Mouse (Mus musculus): ENCODE data around the gene Nmnat2. TPM values are rescaled to one million over a fixed set of nuclear protein-coding genes. Genes with fewer than 3 reads are reported as not detected.

The Nmnat2 gene
- total RNA-seq (2017): 0.38 to 2.0 TPM in 2 of 3 replicates, not detected in the other

DNA sequence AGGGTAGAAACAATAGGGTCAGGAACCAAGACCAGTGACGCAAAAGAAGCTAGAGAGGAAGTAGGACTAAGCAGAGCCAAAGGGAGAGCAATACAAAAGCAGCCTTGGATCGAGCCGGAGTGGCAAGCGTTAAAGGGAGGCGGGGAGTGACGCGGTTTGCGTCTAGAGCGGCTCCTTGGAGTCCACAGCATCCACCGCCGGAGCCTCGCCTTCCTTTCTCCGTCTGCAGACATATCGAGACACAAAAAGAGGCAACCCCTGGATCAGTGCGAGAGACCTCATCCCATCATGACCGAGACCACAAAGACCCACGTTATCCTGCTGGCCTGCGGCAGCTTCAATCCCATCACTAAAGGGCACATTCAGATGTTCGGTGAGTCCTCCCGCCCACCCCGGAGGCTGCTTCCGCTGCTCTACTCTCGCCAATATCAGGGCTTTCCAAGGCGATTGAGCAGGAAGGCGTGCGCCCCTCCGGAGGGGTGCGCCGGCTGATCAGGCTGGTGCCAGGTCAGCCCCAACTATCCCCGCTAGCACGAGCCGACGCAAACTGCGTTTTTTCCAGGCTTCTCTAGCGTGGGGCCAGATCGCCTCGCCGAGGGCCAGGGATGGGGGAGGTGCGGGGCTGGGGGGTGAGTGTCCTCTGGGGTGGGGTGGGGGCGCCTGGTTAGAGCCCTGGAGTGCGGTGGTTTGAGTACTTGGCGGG is at the start of gene Nmnat2:
Gene Nmnat2 (plus strand): TSS at position 173 of the 703 bp plus-strand sequence.
- ATAC-seq (replicated peaks; ENCODE audit: insufficient number of reproducible peaks, low FRiP score, low TSS enrichment, poor library complexity, severe bottlenecking): no peak

DNA sequence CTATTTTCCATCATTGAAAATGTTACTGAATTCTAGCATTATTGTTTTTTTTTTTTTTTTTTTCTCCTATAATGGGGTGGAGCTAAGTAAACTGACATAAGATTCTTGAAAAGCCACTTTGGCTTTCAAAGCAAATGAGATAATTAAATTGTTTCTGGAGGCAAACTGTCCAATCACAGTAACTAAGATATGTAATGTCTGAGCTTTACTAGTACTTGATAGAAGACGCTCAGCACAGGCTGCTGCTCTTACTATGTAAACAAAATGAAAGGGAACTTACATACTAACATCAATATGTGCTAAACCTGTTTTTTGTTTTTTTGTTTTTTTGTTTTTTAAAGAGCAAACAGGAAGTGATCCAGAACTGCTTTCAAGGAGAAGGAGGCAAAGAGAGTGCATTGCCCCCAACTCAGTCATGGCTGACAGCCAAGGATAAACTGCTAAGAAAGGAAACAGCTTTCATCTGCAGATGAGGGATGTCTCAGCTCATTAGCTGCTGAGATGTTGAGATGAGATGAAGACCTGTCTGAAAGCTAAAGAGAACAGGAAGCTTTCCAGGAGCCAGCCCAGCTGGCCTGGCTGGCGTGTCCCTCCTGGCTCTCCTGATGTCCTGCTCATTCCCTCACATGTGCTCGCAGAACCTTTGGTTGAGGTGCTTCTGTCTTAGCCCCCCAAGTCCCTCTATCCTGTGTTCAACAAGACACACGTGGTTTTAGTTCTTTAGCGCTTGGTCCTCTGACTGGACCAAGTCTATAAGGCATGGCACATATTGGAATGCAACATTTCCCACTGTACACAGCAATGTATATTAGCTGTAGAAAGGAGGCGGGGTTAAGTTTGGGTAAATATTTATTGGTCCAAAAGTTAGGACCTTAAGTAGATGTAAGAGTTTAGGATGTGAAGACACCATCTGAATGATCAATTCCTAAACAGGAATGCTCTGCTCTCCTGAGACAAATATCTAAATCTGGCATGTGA is 41.0 kb upstream of the Nmnat2 start:
- no peak for ATAC-seq (replicated peaks; ENCODE audit: insufficient number of reproducible peaks, low FRiP score, low TSS enrichment, poor library complexity, severe bottlenecking)

DNA sequence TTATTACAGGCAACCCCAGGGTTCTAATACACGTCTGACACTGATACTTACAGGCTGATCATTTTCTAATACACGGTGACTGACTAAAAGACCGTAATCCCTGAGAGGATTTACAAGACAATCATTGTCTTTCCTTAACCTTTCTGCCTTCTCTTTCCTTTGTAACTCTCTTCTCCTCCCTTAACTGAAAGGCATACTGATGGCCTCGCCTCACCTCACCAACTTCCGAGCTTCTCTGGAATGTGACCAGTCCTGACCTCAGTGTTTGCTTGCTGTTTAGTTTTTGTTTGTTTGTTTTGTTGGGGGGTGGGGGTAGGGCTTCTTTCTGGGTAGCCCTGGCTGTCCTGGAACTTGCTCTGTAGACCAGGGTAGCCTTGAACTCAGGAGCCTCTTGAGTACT is 39.0 kb upstream of the Nmnat2 start:
- ATAC-seq (replicated peaks; ENCODE audit: insufficient number of reproducible peaks, low FRiP score, low TSS enrichment, poor library complexity, severe bottlenecking): no peak

DNA sequence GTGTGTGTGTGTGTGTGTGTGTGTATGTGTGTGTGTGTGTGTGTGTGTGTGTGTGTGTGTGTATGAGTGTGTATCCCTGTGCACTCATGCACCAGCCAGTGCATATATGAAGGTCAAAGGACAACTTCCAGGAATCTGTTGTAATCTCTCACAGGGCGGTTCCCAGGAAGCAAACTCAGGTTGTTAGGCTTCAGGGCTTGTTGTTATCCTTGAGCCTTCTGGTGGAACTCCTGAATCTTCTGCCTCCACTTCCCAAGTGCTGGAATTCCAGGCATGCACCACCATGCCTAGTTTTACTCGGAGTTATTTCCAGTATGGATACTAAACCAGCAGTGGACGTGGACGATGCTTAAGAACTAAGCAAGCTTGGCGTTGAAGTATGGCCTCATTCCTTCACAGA is 37.9 kb upstream of the Nmnat2 start:
- ATAC-seq (replicated peaks; ENCODE audit: insufficient number of reproducible peaks, low FRiP score, low TSS enrichment, poor library complexity, severe bottlenecking): no peak

DNA sequence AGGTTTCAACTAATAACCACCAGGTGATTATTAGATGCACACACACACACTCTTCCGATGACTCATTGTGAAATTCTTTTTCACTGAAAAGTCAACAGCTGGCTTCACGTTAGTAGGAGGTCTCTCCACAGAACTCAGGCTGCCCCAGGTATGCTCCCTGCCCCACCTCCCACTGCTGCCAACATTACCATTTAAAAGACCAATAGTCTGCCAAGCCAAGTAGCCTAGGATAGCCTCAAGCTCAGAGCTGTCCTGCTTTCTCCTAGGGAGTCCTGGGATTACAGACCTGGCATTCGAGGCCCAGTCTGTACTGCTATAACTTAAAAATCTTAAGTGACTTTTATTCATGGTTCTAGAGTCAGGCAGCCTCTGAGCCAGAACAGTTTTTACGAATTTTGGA is 37.2 kb upstream of the Nmnat2 start:
- ATAC-seq (replicated peaks; ENCODE audit: insufficient number of reproducible peaks, low FRiP score, low TSS enrichment, poor library complexity, severe bottlenecking): no peak

DNA sequence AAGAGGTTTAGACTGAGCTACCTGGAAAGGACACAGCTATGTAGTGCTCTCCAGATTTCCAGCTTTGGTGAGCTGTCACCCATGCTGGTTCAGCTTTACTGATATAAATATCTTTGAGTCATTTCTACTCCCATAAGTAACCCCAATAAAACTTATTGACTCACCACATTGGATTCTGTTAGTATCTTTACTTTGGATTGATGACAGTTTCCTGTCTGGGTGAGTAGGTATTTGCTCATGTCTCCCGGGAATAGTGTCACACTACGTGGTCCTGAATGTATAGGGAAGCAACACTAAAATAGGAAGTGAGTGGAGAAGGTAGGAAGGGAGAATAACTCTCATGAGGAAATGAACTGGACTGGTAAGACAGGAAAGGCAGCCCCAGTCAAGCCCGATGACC is 33.0 kb upstream of the Nmnat2 start:
- no peak for ATAC-seq (replicated peaks; ENCODE audit: insufficient number of reproducible peaks, low FRiP score, low TSS enrichment, poor library complexity, severe bottlenecking)

DNA sequence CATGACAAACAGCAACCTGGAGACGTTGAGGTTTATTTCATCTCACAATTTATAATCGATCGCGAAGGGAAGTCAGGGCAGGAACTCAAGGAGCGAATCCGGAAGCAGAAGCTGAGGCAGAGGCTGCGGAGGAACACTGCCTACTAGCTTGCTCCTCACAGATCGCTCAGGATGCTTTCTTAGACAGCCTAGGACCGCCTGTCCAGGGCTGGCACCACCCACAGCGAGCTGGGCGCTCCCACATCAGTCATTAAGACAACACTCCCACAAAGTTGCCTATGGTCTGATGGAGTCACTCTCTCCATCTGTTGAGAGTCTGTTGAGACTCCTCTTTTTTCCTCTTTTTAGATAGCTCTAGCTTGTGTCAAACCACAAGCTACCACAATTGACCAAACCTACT is 20.8 kb upstream of the Nmnat2 start:
- 0 out of 2 replicates have a peak, but pooled peaks have one; percentile 13 for ATAC-seq (replicated peaks; ENCODE audit: insufficient number of reproducible peaks, low FRiP score, low TSS enrichment, poor library complexity, severe bottlenecking)

DNA sequence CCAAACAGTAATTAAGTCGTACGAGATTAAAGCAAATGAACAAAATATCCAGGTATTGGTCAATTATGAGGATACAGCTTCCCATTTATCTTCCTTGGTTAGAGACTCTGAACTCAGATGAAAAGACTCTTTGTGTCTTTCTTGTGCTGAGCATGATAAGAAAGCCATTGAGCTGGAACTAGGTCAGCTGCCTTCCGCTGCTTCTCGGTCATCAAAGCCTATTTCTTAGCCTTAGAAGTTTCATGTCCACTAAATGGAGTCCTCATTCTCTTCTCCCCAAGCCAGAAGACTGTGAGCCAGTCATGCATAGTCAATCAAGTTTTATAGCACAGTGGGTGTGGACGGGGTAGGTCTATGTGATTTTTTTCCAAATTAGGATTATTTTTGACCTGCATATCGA is 19.3 kb upstream of the Nmnat2 start:
- ATAC-seq (replicated peaks; ENCODE audit: insufficient number of reproducible peaks, low FRiP score, low TSS enrichment, poor library complexity, severe bottlenecking): no peak

DNA sequence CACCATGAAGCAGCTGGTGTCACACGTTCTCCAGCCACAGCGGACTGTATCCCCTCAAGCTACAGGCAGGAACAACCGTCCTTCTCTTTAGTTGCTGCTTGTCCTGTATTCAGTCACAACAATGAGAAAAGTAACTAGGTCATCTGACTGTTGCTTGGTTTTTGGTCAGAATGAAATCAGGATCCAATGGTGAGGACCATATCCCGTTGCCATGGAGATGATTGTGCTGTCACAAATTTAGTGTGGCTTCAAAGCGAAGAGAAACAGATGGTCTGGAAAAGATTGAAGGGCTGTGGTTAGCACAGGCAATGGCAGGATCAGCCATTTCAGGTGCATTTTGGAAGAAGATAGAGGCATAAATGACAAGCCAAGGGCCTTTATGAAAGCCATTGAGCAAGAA is 18.4 kb upstream of the Nmnat2 start:
- no peak for ATAC-seq (replicated peaks; ENCODE audit: insufficient number of reproducible peaks, low FRiP score, low TSS enrichment, poor library complexity, severe bottlenecking)

DNA sequence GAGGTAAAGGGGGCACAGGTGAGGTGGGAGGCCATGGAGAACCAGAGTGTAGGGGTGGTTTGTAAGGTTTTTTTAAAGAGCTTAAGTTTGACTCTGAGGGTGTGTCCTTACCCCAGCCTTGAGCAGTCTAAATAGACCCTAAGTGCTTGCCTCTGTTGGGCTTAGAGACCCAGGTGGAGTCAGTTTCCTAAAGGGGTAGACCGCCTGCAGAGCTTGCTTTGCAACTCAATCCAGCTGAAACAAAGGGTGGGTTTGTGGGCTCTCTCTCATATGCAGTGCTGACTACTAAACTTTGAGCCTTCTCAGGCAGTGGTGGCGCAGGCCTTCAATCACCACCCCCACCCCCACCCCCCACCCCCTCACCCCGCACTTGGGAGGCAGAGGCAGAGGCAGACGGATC is 11.8 kb upstream of the Nmnat2 start:
- ATAC-seq (replicated peaks; ENCODE audit: insufficient number of reproducible peaks, low FRiP score, low TSS enrichment, poor library complexity, severe bottlenecking): no peak

DNA sequence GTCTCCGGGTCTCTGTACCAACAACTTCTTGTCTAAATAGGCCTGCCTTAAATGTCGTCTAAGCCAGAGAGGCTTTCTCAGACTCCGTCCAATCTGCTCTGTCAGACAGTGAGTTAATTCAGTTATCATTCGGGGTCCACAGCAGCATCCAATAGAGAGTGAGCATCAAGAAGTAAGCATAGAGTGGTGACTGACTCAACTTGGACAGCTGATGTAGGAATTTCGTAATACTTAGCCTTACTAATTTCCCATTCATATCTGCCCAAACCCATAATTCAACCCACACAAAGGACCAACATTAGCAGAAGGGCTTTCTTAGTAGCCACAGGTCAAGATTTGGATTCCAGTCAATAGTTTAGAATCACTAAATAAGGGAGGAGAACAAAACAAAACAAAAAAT is 626 bp upstream of the Nmnat2 start:
- no peak for ATAC-seq (replicated peaks; ENCODE audit: insufficient number of reproducible peaks, low FRiP score, low TSS enrichment, poor library complexity, severe bottlenecking)

DNA sequence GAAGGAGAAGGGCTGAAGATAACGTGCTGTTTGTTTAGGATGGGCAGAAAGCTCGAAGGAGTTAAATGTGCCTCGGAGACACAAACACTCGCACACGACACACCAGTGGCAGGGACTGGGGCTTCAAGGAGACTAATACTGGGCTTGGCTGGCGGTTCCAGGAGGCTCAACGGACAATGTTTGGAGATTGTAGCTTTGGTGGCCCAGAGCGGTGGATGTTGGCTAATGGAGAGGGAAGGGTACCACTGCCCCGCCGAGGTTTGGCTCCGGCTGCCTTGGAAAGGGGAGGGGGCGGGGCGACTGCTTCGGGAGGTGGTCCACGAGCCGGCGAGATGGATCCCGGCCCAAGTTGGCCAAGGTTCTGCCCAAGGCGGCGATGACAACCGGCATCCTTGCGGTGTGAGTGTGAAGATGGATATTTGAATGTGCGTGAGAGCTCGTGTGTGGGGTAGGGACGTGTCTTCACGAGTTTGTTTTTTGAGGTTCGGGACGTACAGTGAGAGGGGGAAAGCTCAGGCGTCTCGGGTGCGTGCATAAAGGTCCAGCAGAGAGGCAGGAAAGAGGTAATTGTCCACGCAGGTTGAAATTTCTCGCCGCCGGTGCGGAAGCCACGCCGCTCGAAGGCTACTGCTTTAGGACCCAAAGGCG is 895 bp downstream of the Nmnat2 start:
- no peak for ATAC-seq (replicated peaks; ENCODE audit: insufficient number of reproducible peaks, low FRiP score, low TSS enrichment, poor library complexity, severe bottlenecking)

DNA sequence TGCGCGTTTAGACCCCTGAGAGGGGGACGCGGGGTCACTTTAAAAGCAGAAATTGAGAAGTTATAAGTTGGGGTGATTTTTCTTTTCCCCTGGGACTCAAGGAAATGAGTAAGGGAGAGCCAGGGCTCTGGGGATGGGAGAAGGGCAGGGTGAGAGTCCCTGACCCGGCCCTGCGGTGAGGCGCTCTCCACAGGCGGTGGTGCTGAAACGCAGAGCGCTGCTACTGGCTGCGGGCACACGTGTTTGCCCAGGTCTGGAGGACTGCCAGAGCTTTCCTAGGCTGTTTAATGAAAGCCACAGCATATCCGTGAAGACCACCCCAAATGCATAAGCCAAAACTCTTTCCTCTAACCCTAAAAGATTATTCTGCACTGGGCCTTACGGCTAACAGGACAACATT is 1.4 kb downstream of the Nmnat2 start:
- ATAC-seq (replicated peaks; ENCODE audit: insufficient number of reproducible peaks, low FRiP score, low TSS enrichment, poor library complexity, severe bottlenecking): no peak

DNA sequence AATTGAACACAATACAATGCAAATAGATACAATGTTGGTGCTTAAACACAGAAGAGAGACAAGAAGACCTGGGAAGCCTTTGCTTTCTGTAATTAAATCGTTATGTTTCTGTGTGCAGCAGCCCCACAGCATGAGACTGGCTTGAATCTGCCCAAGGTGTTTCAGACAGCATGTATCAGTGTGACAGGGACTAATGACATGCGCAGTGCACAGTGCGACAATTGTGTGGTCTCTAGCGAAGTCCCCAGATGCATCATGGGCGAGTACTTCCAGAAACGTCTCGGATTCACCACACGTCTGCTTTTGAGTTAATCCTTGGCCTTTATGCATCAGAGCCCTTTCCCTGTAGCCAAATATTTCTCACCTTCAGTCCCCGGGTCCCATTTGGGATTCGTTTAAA is 9.6 kb downstream of the Nmnat2 start:
- ATAC-seq (replicated peaks; ENCODE audit: insufficient number of reproducible peaks, low FRiP score, low TSS enrichment, poor library complexity, severe bottlenecking): no peak

DNA sequence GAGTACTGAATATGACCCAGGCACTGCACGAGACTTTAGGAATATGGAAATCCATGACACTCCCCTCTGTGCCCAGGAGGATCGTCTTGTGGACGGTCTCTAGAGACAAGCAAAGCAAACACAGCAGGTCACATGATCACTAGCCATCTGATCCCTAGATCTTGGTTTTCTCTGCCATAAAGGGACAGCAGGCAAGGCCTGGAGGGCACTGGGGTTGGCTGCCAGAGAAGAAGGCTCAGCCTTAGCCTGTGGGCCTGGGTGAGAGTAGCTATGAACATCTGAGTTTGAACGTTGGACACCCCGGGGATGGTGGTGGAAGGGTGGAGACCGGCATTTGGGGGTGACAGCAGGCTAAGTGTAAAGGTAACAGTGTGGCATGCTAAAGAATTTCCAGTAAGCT is 11.4 kb downstream of the Nmnat2 start:
- ATAC-seq (replicated peaks; ENCODE audit: insufficient number of reproducible peaks, low FRiP score, low TSS enrichment, poor library complexity, severe bottlenecking): no peak

DNA sequence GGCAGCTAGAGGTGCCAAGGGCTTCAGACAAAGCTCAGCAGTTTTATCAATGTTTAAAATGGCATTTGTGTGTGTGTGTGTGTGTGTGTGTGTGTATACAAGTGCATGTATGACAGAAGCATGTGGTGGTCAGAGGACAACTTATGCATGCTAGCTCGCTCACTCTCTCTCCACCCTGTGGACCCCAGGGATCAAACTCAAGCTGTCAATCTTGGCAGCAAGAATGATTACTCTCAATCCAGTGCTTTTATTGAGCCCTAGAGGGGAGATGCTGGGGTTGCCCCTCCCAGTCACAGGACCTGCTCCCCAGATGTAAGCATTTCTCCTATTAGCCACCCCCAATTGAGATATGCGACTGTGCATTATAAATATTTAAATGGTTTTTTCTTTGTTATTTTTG is 11.9 kb downstream of the Nmnat2 start:
- no peak for ATAC-seq (replicated peaks; ENCODE audit: insufficient number of reproducible peaks, low FRiP score, low TSS enrichment, poor library complexity, severe bottlenecking)

DNA sequence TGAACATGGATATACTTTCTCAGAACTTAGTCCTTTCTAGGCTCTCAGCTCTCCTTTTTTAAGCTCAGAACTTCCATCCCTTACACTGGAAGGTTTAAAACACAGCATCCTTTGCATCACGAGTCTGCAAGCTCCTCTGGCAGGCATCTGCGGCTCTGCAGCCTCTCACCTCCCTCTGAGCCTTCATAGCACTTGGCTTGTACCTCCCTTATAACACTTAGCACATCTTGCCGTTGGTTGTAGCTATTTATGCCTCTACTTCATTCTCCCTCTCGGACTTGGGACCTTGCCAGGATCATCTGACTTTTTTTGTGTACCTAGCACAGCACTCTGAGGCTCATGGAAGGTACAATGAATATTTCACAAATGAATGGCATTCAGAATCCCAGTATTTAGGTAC is 14.3 kb downstream of the Nmnat2 start:
- ATAC-seq (replicated peaks; ENCODE audit: insufficient number of reproducible peaks, low FRiP score, low TSS enrichment, poor library complexity, severe bottlenecking): no peak

DNA sequence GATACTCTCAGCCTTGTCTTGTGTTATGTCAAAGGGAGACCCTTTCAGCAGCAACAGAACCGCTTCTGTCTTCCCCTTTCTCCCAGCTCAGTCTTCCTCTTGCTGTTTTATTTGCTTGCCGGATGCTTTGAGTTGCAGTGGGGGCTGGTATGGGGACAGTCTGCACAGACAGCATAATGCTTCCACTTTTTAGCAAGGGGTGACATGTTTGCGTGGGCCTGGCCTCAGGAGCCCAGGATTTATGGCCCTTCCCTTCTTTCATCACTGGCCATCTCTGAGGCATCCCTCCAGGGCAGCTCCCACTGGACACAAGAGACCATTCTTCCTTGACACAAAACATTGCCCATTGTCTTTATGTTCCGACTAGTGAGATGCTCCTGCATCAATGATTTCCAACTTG is 18.2 kb downstream of the Nmnat2 start:
- ATAC-seq (replicated peaks; ENCODE audit: insufficient number of reproducible peaks, low FRiP score, low TSS enrichment, poor library complexity, severe bottlenecking): no peak

DNA sequence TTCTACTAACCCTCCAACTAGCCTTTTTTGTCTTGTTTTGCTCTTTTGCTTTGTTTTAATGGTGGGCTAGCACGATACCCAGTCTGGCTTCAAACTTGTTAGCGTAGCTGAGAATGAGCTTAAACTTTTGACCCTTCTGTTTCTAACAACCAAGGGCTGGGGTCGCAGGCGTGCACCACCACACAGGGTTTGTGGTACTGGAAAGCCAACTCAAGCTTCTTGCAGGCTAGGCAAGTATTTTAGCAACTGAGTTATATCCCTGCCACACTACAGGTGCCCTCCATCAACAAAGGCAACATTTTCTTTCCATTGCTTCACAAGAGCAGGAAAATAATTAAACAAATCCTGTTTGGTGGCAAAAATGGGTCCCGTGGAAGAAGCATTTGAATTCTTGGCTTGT is 18.6 kb downstream of the Nmnat2 start:
- ATAC-seq (replicated peaks; ENCODE audit: insufficient number of reproducible peaks, low FRiP score, low TSS enrichment, poor library complexity, severe bottlenecking): no peak

DNA sequence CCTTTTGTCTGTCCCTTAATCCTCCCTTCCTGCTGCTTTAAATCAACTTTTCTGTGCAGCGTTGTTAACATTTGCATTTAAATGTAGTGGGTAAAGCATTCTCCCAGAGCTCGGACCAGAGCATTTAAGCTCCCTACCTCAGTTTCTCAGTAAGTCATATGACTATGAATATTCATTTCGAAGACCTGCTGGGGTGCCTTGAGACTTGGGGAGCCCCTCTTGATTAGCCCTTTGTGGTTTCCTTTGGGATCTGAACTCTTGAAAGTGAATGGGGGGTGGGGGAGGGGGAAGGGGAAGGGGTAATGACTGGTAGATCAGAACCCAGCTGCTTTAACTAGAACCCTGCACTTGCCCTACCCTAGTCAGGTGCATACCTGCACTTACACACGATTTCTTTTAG is 19.1 kb downstream of the Nmnat2 start:
- ATAC-seq (replicated peaks; ENCODE audit: insufficient number of reproducible peaks, low FRiP score, low TSS enrichment, poor library complexity, severe bottlenecking): no peak

Data from monocyte, adult 5-6 weeks (primary cell).